13 mouse cellular contexts compared by ENCODE assay signal in the genomic region with DNA sequence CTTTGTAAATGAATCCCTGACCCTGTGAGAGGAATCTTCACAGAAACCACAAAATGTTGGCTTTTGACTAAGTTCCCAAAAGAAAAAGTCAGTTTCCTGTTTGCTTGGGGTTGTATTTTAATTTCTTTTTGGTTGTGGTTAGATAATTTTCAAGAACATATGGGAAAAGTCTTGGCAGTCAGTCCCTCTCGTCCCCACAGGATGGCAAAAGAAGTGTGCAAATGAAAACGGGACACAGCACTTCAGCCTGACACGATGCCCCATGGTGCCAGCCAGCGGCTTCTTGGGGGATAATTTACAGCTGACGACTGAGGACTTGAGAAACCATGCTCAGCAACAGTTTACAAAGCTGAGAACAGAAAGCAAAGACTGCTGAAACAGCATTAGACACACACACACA.
DNase-seq lines count a peak whose midpoint lies in the region; ATAC-seq and TF ChIP-seq lines count a peak whose summit lies in the region.
"Had no signal": no experiment of that assay in that cellular context is flagged by ENCODE, and none has a peak within 500 bp of the region (broad histone marks: within the 10 kb centered on the region; RNA-seq: fewer than 3 reads in every experiment).

No protein-coding gene starts in this region.

- 46% methylated on average over 5 of the region's 5 CpGs for WGBS in heart, embryonic 12.5 days
- 33% methylated on average over 5 of the region's 5 CpGs for WGBS in midbrain, postnatal 0 days
- 46% methylated on average over 5 of the region's 5 CpGs for WGBS in midbrain, embryonic 13.5 days
- 35% methylated on average over 5 of the region's 5 CpGs for WGBS in stomach, embryonic 16.5 days

- DNase-seq in heart, postnatal 4 days, result peak; percentile 12
- no peak for DNase-seq in midbrain, postnatal 0 days (ENCODE audit: low spot score)
- DNase-seq in embryo, embryonic 10.5 days (ENCODE audit: low spot score), result peak; percentile 32
- DNase-seq in T-cell, adult 2 months (ENCODE audit: low spot score), result no peak
- no peak for DNase-seq in urinary bladder, adult 2 months (ENCODE audit: low spot score)
- DNase-seq: adrenal gland, postnatal 36 days; cerebellum, adult 9-11 months; gastrocnemius, postnatal 36 days; lung, postnatal 14 days had no signal

- peak; percentile 47 for TF ChIP-seq CTCF in midbrain, postnatal 0 days (IDR thresholded peaks at IDR 0.05)

- H3K9me3 ChIP-seq in heart, embryonic 12.5 days (replicated peaks), result no peaks in the 10 kb centered on the region
- H3K9me3 ChIP-seq in midbrain, postnatal 0 days (ENCODE audit: low read length), result no peaks in the 10 kb centered on the region
- no peaks in the 10 kb centered on the region for H3K9me3 ChIP-seq in midbrain, embryonic 13.5 days
- no peaks in the 10 kb centered on the region for H3K9me3 ChIP-seq in stomach, embryonic 16.5 days (replicated peaks; ENCODE audit: control insufficient read depth, low read length)

- no peaks in the 10 kb centered on the region for H3K27me3 ChIP-seq in heart, embryonic 12.5 days (replicated peaks)
- H3K27me3 ChIP-seq in midbrain, postnatal 0 days (ENCODE audit: insufficient read depth, low read length), result no peaks in the 10 kb centered on the region
- no peaks in the 10 kb centered on the region for H3K27me3 ChIP-seq in midbrain, embryonic 13.5 days
- H3K27me3 ChIP-seq in stomach, embryonic 16.5 days (ENCODE audit: control insufficient read depth, insufficient read depth, low read length), result no peaks in the 10 kb centered on the region

- H3K4me2 ChIP-seq in heart, embryonic 12.5 days, result no peak overlapping the region
- H3K4me2 ChIP-seq in midbrain, postnatal 0 days (ENCODE audit: low read depth, low read length, poor library complexity, severe bottlenecking), result no peak overlapping the region
- no peak overlapping the region for H3K4me2 ChIP-seq in midbrain, embryonic 13.5 days (replicated peaks)
- no peak overlapping the region for H3K4me2 ChIP-seq in stomach, embryonic 16.5 days (ENCODE audit: low read depth, low read length)

- no peak for ATAC-seq in heart, embryonic 12.5 days (ENCODE audit: insufficient number of reproducible peaks, low FRiP score)
- no peak for ATAC-seq in midbrain, postnatal 0 days (ENCODE audit: low FRiP score)
- no peak for ATAC-seq in midbrain, embryonic 13.5 days
- no peak for ATAC-seq in stomach, embryonic 16.5 days (ENCODE audit: insufficient read depth, low FRiP score)
- ATAC-seq: hindbrain, embryonic 16.5 days had no signal

- H3K4me1 ChIP-seq in heart, embryonic 12.5 days (replicated peaks), result peaks cover 9% of the 10 kb centered on the region
- no peaks in the 10 kb centered on the region for H3K4me1 ChIP-seq in midbrain, postnatal 0 days (ENCODE audit: insufficient read depth, low read length)
- H3K4me1 ChIP-seq in midbrain, embryonic 13.5 days (replicated peaks), result no peaks in the 10 kb centered on the region
- peaks cover 8% of the 10 kb centered on the region for H3K4me1 ChIP-seq in stomach, embryonic 16.5 days (ENCODE audit: control insufficient read depth, insufficient read depth, low read length)

- H3K4me3 ChIP-seq in heart, embryonic 12.5 days, result no peak overlapping the region
- H3K4me3 ChIP-seq in midbrain, postnatal 0 days (ENCODE audit: low read depth, low read length), result no peak overlapping the region
- H3K4me3 ChIP-seq in midbrain, embryonic 13.5 days (replicated peaks), result no peak overlapping the region
- no peak overlapping the region for H3K4me3 ChIP-seq in stomach, embryonic 16.5 days (replicated peaks; ENCODE audit: low read length)

- no peaks in the 10 kb centered on the region for H3K36me3 ChIP-seq in heart, embryonic 12.5 days
- H3K36me3 ChIP-seq in midbrain, postnatal 0 days (ENCODE audit: insufficient read depth, low read length), result no peaks in the 10 kb centered on the region
- no peaks in the 10 kb centered on the region for H3K36me3 ChIP-seq in midbrain, embryonic 13.5 days
- H3K36me3 ChIP-seq in stomach, embryonic 16.5 days (ENCODE audit: control insufficient read depth, insufficient read depth, low read length), result no peaks in the 10 kb centered on the region

- no peak overlapping the region for H3K9ac ChIP-seq in heart, embryonic 12.5 days
- no peak overlapping the region for H3K9ac ChIP-seq in midbrain, postnatal 0 days (replicated peaks; ENCODE audit: low read length, poor library complexity, severe bottlenecking)
- H3K9ac ChIP-seq in midbrain, embryonic 13.5 days (replicated peaks), result no peak overlapping the region
- no peak overlapping the region for H3K9ac ChIP-seq in stomach, embryonic 16.5 days (ENCODE audit: low read length)

- H3K27ac ChIP-seq in heart, embryonic 12.5 days (ENCODE audit: poor library complexity, severe bottlenecking), result no peak overlapping the region
- H3K27ac ChIP-seq in midbrain, postnatal 0 days (ENCODE audit: low read depth, low read length), result no peak overlapping the region
- H3K27ac ChIP-seq in midbrain, embryonic 13.5 days, result no peak overlapping the region
- H3K27ac ChIP-seq in stomach, embryonic 16.5 days (ENCODE audit: low read length), result peak overlapping the region; percentile 58

Comparison
In these comparisons a context has a peak if more than half of its experiments do, and no peak if none do; other contexts are left out.
1. DNase-seq: peak in heart, postnatal 4 days (single experiment) and embryo, embryonic 10.5 days (single experiment); none in midbrain, postnatal 0 days (single experiment), T-cell, adult 2 months (single experiment) and urinary bladder, adult 2 months (single experiment).